Mouse (Mus musculus) lung, postnatal 25 days (tissue): ENCODE data around the gene Frmd4a.
"Not testable (repeated sequence)": the region's sequence is repeated elsewhere in the genome, so short reads cannot be mapped to it uniquely, and the experiment has no call there.

Source experiments
- DNase-seq: peaks from one replicate; pipeline ENCODE4 v3.0.0; 2022; ENCODE audit warnings: low spot score

Gene Frmd4a

GRCm38 (mm10) chr2:4580666-4581065, 563.1 kb downstream of the Frmd4a start:
- no peak for DNase-seq

- DNase-seq = no peak
These were observed 565.4 kb downstream of the Frmd4a start for GRCm38 (mm10) chr2:4582930-4583329.

- no peak for DNase-seq
These were observed 566.7 kb downstream of the Frmd4a start for GRCm38 (mm10) chr2:4584252-4584651.

- peak; percentile 75 for DNase-seq
These were observed 568.7 kb downstream of the Frmd4a start for GRCm38 (mm10) chr2:4586245-4586644.

GRCm38 (mm10) chr2:4587685-4588409, 570.3 kb downstream of the Frmd4a start:
- no peak for DNase-seq

- no peak for DNase-seq
These were observed 574.1 kb downstream of the Frmd4a start for GRCm38 (mm10) chr2:4591647-4592046.

GRCm38 (mm10) chr2:4592666-4593065, 575.1 kb downstream of the Frmd4a start:
- DNase-seq = no peak

GRCm38 (mm10) chr2:4593433-4593832, 575.9 kb downstream of the Frmd4a start:
- DNase-seq = peak; percentile 88

- no peak for DNase-seq
These were observed 576.4 kb downstream of the Frmd4a start for GRCm38 (mm10) chr2:4593878-4594387.

- DNase-seq = no peak
These were observed 579.5 kb downstream of the Frmd4a start for GRCm38 (mm10) chr2:4596992-4597391.

- DNase-seq = peak; percentile 77
These were observed 583.7 kb downstream of the Frmd4a start for GRCm38 (mm10) chr2:4601034-4601890.

GRCm38 (mm10) chr2:4603361-4603945, 585.9 kb downstream of the Frmd4a start:
- no peak for DNase-seq

GRCm38 (mm10) chr2:4606559-4606958, 589.0 kb downstream of the Frmd4a start:
- DNase-seq = no peak

- DNase-seq = no peak
These were observed 590.7 kb downstream of the Frmd4a start for GRCm38 (mm10) chr2:4608253-4608652.

GRCm38 (mm10) chr2:4609433-4609832, 591.9 kb downstream of the Frmd4a start:
- no peak for DNase-seq

- no peak for DNase-seq
These were observed 593.8 kb downstream of the Frmd4a start for GRCm38 (mm10) chr2:4611295-4611694.

- no peak for DNase-seq
These were observed 594.2 kb downstream of the Frmd4a start for GRCm38 (mm10) chr2:4611704-4612103.

GRCm38 (mm10) chr2:4614276-4614929, 596.9 kb downstream of the Frmd4a start:
- DNase-seq = not testable (repeated sequence)

- no peak for DNase-seq
These were observed 597.6 kb downstream of the Frmd4a start for GRCm38 (mm10) chr2:4615014-4615546.

GRCm38 (mm10) chr2:4616995-4617394, 599.5 kb downstream of the Frmd4a start:
- no peak for DNase-seq

- DNase-seq = not testable (repeated sequence)
These were observed 601.6 kb downstream of the Frmd4a start for GRCm38 (mm10) chr2:4619126-4619525.
